In the genomic region with DNA sequence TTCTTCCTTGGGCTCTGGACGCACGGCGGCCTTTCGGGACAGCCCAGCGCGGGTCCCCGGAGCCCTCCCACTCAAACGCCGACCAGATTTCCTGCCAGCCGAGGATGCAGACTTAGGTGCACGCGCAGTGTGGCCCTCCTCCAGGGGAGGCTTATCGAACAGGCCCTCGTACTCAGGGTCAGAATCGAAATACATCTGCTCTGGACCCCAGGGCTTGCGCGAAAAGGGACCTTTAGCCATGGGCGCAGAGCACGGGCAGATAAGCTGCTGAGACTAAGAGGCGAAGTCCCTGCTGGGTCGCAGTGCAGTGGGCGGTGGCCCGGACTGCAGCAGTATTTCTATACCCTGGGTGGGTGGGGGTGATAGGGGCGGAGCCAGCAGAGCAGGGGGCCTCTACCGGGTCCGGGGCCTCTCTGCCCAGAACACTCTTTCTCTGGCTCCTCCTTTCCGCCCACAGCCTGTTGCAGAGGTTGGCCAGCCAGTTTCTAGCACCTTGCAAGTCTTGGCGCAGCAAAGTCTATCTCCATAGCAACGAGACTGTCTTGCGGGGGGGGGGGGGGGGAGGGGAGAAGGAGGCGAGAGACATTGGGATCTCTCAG, we compare ENCODE assay signal across 9 mouse cellular contexts. TPM values are rescaled to one million over a fixed set of nuclear protein-coding genes. Genes with fewer than 3 reads are reported as not detected.
DNase-seq lines count a peak whose midpoint lies in the region; ATAC-seq and TF ChIP-seq lines count a peak whose summit lies in the region.
"Had no signal": no experiment of that assay in that cellular context is flagged by ENCODE, and none has a peak within 500 bp of the region (broad histone marks: within the 10 kb centered on the region; RNA-seq: fewer than 3 reads in every experiment).

A gene (minus strand): TSS at position 351 of the 599 bp plus-strand sequence.

- peaks cover 23% of the 10 kb centered on the region for H3K4me1 ChIP-seq in kidney, embryonic 15.5 days
- no peaks in the 10 kb centered on the region; the same call in 1 of the 2 replicates for H3K4me1 ChIP-seq in intestine, postnatal 0 days (replicated peaks; ENCODE audit: control insufficient read depth, insufficient read depth, low read length)
- H3K4me1 ChIP-seq in liver, embryonic 11.5 days (replicated peaks; ENCODE audit: control insufficient read depth, insufficient read depth, low read length) = no peaks in the 10 kb centered on the region; the same call in 1 of the 2 replicates
- H3K4me1 ChIP-seq in neural tube, embryonic 15.5 days = peaks cover 30% of the 10 kb centered on the region

- no peaks in the 10 kb centered on the region for H3K9me3 ChIP-seq in kidney, embryonic 15.5 days (replicated peaks)
- no peaks in the 10 kb centered on the region for H3K9me3 ChIP-seq in intestine, postnatal 0 days (ENCODE audit: control insufficient read depth)
- H3K9me3 ChIP-seq in liver, embryonic 11.5 days (ENCODE audit: control insufficient read depth, low read length) = no peaks in the 10 kb centered on the region
- no peaks in the 10 kb centered on the region for H3K9me3 ChIP-seq in neural tube, embryonic 15.5 days (replicated peaks)

- ATAC-seq in kidney, embryonic 15.5 days (replicated peaks; ENCODE audit: low FRiP score) = peak; percentile 97
- ATAC-seq in frontal cortex, adult (ENCODE audit: low TSS enrichment) = peak; percentile 81
- ATAC-seq in intestine, postnatal 0 days = peak; percentile 65
- peak; percentile 84 for ATAC-seq in liver, embryonic 11.5 days (replicated peaks; ENCODE audit: low FRiP score)
- ATAC-seq in neural tube, embryonic 15.5 days (ENCODE audit: low FRiP score) = peak; percentile 95
- ATAC-seq: Patski had no signal

- no peaks in the 10 kb centered on the region for H3K27me3 ChIP-seq in kidney, embryonic 15.5 days
- no peaks in the 10 kb centered on the region for H3K27me3 ChIP-seq in intestine, postnatal 0 days (replicated peaks; ENCODE audit: control insufficient read depth, insufficient read depth, low read length)
- peaks cover 7% of the 10 kb centered on the region for H3K27me3 ChIP-seq in liver, embryonic 11.5 days (replicated peaks; ENCODE audit: control insufficient read depth, insufficient read depth, low read length)
- H3K27me3 ChIP-seq in neural tube, embryonic 15.5 days (replicated peaks) = no peaks in the 10 kb centered on the region
- H3K27me3 ChIP-seq: Patski had no signal

- H3K9ac ChIP-seq in kidney, embryonic 15.5 days = peak within 1 kb of the TSS; percentile 57
- H3K9ac ChIP-seq in intestine, postnatal 0 days (ENCODE audit: low read depth, low read length) = peak within 1 kb of the TSS; percentile 26; the same call in 1 of the 2 replicates
- H3K9ac ChIP-seq in liver, embryonic 11.5 days (ENCODE audit: low read depth, low read length) = peak within 1 kb of the TSS; percentile 28
- H3K9ac ChIP-seq in neural tube, embryonic 15.5 days (replicated peaks) = peak within 1 kb of the TSS; percentile 64

- TF ChIP-seq CTCF in intestine, postnatal 0 days (IDR thresholded peaks at IDR 0.05; ENCODE audit: low read depth) = no peak

- 1% methylated on average over 30 of the region's 31 CpGs for WGBS in kidney, embryonic 15.5 days
- WGBS in intestine, postnatal 0 days = 2% methylated on average over 28 of the region's 31 CpGs
- whole genome bisulfite sequencing in liver, embryonic 11.5 days = 3% methylated on average over 30 of the region's 31 CpGs
- WGBS in neural tube, embryonic 15.5 days = 0% methylated on average over 30 of the region's 31 CpGs

- H3K4me3 ChIP-seq in kidney, embryonic 15.5 days (replicated peaks) = peak within 1 kb of the TSS; percentile 60
- H3K4me3 ChIP-seq in intestine, postnatal 0 days (ENCODE audit: low read depth, low read length) = peak within 1 kb of the TSS; percentile 43
- peak within 1 kb of the TSS; percentile 45 for H3K4me3 ChIP-seq in liver, embryonic 11.5 days (ENCODE audit: low read depth, low read length)
- H3K4me3 ChIP-seq in neural tube, embryonic 15.5 days (replicated peaks) = peak within 1 kb of the TSS; percentile 54

- peak within 1 kb of the TSS; percentile 89 for H3K4me2 ChIP-seq in kidney, embryonic 15.5 days
- H3K4me2 ChIP-seq in intestine, postnatal 0 days (replicated peaks; ENCODE audit: low read depth) = peak within 1 kb of the TSS; percentile 77
- H3K4me2 ChIP-seq in liver, embryonic 11.5 days = peak within 1 kb of the TSS; percentile 63
- peak within 1 kb of the TSS; percentile 58 for H3K4me2 ChIP-seq in neural tube, embryonic 15.5 days

- peaks cover 2% of the 10 kb centered on the region; the same call in 1 of the 2 replicates for H3K36me3 ChIP-seq in kidney, embryonic 15.5 days
- H3K36me3 ChIP-seq in intestine, postnatal 0 days (ENCODE audit: control insufficient read depth, insufficient read depth) = no peaks in the 10 kb centered on the region
- no peaks in the 10 kb centered on the region for H3K36me3 ChIP-seq in liver, embryonic 11.5 days (ENCODE audit: control insufficient read depth, insufficient read depth, low read length)
- no peaks in the 10 kb centered on the region for H3K36me3 ChIP-seq in neural tube, embryonic 15.5 days

- DNase-seq in kidney, adult 18-20 months = no peak
- peak; percentile 24 for DNase-seq in cerebellum, adult 9-10 months
- DNase-seq in liver, embryonic 11.5 days (ENCODE audit: low spot score) = peak; percentile 77
- DNase-seq in c-Kit-positive CD71-positive TER-119-positive erythroid progenitor cells, embryonic 14.5 days (ENCODE audit: low spot score) = no peak

- peak within 1 kb of the TSS; percentile 73 for H3K27ac ChIP-seq in kidney, embryonic 15.5 days
- no peak within 1 kb of the TSS for H3K27ac ChIP-seq in intestine, postnatal 0 days (ENCODE audit: low read depth, low read length)
- peak within 1 kb of the TSS; percentile 14; the same call in 1 of the 2 replicates for H3K27ac ChIP-seq in liver, embryonic 11.5 days (ENCODE audit: low read depth, low read length)
- H3K27ac ChIP-seq in neural tube, embryonic 15.5 days (replicated peaks) = peak within 1 kb of the TSS; percentile 95

RNA-seq across cellular contexts. Expression of the gene that starts here (rescaled TPM):
- 57.7 and 69.4 TPM in 2 replicates for polyA plus RNA-seq in kidney, embryonic 15.5 days (2015; fragmentation: Nextera tagmentation; extraction: Ambion mirVana)
- polyA plus RNA-seq in intestine, postnatal 0 days (2015; fragmentation: Nextera tagmentation; extraction: Ambion mirVana) = 17.6 and 20.4 TPM in 2 replicates
- polyA plus RNA-seq in liver, embryonic 11.5 days (2014; fragmentation: Nextera tagmentation; extraction: Ambion mirVana) = 16.3 and 20.6 TPM in 2 replicates
- polyA plus RNA-seq in neural tube, embryonic 15.5 days (2015; fragmentation: Nextera tagmentation; extraction: Ambion mirVana) = 567 and 742 TPM in 2 replicates

Comparison
In these comparisons a context has a peak if more than half of its experiments do, and no peak if none do; other contexts are left out.
1. DNase-seq: peak in cerebellum, adult 9-10 months (single experiment) and liver, embryonic 11.5 days (single experiment); none in kidney, adult 18-20 months (single experiment) and c-Kit-positive CD71-positive TER-119-positive erythroid progenitor cells, embryonic 14.5 days (single experiment).
2. Peak in every context shown above with its lines, with median percentiles within 50 percentile points of each other: ATAC-seq, H3K4me2 ChIP-seq, H3K4me3 ChIP-seq and H3K9ac ChIP-seq.